Mouse (Mus musculus) brain, embryonic 14.5 days (tissue): ENCODE measurements around the gene Prrt3.

Experiments
- CTCF ChIP-seq: fragments of 200-500 bp; IDR thresholded peaks from 2 replicates; pipeline ENCODE4 v1.5.1; 2012; ENCODE audit warnings: inconsistent platforms, mild to moderate bottlenecking, moderate library complexity, borderline replicate concordance; ENCODE audit not compliant: insufficient read depth, insufficient read length; ENCODE audit errors: extremely low read depth
- POLR2A ChIP-seq: fragments of 200-500 bp; IDR thresholded peaks from 2 replicates; pipeline ENCODE4 v1.6.1; 2012; ENCODE audit warnings: mild to moderate bottlenecking, inconsistent platforms, borderline replicate concordance; ENCODE audit not compliant: poor library complexity, insufficient read depth, insufficient read length, severe bottlenecking; ENCODE audit errors: extremely low read depth

- TF ChIP-seq CTCF (no peak), POLR2A (no peak)
Measured at GRCm38 (mm10) chr6:113447639-113448038, 54.1 kb downstream of the Prrt3 start.
